Mouse (Mus musculus): ENCODE measurements at regions not wholly inside any gene's neighbourhood (a gene's known extent, or its start where the extent isn't known, plus 50 kb on each side); places are given as distances from the start of the nearest gene placed in this dataset.

DNA sequence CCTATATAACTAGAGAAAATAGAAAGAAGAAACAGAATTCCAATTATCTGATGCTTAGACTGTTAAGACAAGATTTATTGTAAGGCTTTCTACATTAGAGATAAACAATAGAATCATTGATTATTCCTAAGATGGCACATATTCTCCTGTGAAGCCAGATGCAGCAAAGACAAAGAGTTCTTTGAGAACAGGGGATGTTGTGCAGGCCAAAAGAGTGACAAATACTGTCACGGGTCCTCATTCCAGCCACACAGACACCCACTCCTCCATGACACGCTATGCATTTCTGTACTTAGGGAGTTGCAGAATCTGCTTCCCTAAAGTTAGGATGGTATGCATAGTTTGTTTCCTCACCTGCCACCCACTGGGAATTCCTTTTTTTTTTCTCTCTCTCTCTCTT, 245.2 kb downstream of the Sv2b start:
- DNase-seq: no peak

- DNase-seq: no peak
Measured at GRCm38 (mm10) chr7:75050231-75050630, 258.8 kb downstream of the Sv2b start.

GRCm38 (mm10) chr7:75049751-75050150, 259.3 kb downstream of the Sv2b start:
- no peak for DNase-seq

- no peak for DNase-seq
Measured at GRCm38 (mm10) chr7:75048822-75049221, 260.2 kb downstream of the Sv2b start.

DNA sequence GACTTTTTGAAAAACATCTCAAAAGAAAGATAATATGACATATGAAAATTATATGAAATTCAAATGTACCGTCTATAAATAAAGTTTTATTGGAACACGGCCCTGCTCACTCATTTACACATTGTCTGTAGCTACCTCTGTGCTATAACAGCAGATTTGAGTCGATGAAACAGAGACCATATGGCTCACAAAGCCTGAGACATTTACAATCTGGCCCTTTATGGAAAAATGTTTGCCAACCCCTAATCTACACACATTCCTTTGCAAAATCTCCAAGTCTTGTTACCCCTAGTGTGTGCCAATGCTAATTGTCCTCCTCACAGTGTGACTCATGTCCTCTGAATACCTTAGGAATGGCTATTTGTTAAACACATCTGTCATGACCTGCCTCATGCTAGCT, 261.2 kb downstream of the Sv2b start:
- no peak for DNase-seq

DNA sequence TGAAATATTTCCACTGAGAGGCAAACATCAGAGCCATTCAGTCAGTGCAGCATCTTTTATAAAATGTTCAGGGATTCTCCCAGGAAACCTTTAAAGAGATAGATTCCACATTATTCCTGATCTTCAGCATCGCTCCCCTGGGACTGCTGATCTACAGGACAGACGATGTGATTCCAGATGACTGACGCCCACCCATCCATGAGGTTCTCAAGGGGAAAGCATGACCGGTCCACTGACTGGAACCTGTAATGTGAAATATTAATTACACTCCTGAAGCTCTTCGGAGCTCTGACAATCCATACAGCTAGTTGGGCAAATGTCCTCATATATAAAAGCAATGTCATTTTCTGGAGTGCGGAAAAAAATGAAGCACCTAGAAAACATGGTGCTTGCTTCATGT, 268.2 kb downstream of the Sv2b start:
- no peak for DNase-seq

GRCm38 (mm10) chr7:75026191-75026590, 282.9 kb downstream of the Sv2b start:
- DNase-seq: no peak

GRCm38 (mm10) chr7:75021966-75022365, 287.1 kb downstream of the Sv2b start:
- DNase-seq: no peak

GRCm38 (mm10) chr7:75018640-75019039, 290.4 kb downstream of the Sv2b start:
- DNase-seq: no peak

DNA sequence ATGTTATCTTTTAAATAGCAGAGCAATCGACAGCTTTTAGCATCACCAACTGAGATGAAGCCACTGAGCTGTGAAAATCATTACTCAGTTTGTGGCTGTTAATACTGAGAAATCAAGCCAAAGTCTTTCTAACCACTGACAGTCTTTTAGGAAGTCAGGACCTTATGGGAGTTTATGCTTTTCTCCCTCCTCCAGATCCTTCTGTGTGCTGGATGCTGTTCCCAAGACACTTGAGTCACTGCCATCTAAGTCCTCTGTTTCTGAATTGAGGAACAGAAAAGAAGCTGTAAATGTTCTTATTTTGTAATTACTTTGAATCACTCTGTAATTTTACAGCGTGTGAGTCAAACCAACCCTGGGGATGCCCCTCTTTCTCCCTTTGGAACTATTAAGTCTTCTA, 300.6 kb downstream of the Sv2b start:
- DNase-seq: no peak

DNA sequence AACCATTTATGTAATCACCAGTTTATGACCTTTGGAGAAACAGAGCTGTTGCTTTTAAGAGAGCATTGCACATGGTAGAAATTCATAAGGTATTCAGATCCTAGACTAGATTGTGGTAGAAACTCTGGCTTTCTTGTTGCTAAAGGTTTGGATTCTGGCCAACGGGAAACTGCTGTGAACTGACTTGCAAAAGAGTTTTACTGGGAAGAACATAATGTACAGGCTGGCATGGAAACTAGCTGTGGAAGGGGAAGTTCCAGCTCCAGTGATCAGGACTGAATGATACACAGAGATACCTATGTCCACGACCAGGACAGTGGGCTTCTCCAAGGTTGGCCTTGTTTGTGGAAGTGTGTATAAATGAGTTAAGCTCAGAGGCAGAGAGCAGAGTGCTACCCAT, 318.9 kb downstream of the Sv2b start:
- DNase-seq: no peak

- DNase-seq: peak; percentile 29 to 32
Measured at GRCm38 (mm10) chr7:74979479-74979878, 329.6 kb downstream of the Sv2b start.

GRCm38 (mm10) chr7:74975986-74976385, 333.1 kb downstream of the Sv2b start:
- no peak for DNase-seq

DNA sequence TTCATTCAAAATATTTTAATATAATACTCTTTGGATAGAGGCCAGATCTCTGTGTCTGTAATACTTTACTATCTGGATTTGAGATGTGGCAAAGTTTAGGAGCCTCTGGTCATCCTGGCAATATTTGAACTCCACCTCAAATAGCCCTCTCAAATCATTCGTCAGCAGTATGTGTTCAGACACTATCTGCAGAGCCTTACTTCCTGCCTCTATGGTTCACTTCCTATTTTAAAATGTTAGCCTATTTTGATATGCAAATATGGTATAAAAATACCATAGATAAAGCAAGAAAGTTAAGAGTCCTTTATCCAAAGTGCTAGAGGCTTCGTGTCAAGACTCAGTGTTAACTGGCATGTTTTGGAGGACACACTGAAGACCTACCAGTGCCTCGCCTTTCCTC, 334.6 kb downstream of the Sv2b start:
- DNase-seq: no peak

GRCm38 (mm10) chr7:74944421-74945098, 364.5 kb downstream of the Sv2b start:
- no peak for DNase-seq

DNA sequence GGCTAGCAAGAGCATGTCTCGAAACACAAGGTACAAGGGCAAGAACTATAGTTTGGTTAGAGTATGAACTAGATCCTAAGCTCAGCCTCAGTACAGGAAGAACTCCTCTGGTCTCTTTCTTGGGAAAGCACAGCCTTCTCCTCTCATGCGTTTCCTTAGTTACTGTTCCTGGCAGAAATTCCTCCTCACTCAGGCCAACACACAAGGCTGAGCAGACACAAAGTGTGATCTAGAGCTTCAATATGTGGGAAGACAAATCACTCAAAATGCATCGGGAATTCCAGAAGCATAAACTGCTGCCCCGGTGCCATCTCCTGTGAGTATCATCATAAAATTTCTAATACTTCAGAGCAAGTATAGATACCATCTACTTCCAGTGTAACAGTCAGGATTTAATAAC, 366.1 kb downstream of the Sv2b start:
- DNase-seq: no peak

DNA sequence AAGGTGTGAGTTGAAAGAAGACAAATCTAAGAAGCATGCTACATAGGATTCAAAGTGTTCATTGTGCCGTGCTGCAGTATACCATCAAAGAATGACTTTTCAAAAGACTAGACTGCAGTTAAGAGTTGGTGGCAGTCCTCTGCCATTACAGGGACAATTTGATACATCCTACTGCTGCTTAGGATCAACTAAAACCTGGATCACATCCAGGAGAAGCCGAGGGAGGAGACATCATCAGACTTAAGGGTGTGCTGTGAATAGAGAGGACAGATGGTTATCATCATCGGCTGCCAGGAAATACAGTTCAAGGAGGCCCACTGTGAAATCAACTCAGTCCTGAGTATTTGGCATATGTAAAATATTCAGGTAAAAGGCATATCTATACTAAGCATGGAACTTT, 366.9 kb downstream of the Sv2b start:
- no peak for DNase-seq

GRCm38 (mm10) chr7:74929142-74929829, 374.7 kb upstream of the Slco3a1 start:
- no peak for DNase-seq

GRCm38 (mm10) chr7:74928226-74928927, 373.8 kb upstream of the Slco3a1 start:
- no peak for DNase-seq

- no peak for DNase-seq
Measured at GRCm38 (mm10) chr7:74926729-74927128, 372.1 kb upstream of the Slco3a1 start.

DNA sequence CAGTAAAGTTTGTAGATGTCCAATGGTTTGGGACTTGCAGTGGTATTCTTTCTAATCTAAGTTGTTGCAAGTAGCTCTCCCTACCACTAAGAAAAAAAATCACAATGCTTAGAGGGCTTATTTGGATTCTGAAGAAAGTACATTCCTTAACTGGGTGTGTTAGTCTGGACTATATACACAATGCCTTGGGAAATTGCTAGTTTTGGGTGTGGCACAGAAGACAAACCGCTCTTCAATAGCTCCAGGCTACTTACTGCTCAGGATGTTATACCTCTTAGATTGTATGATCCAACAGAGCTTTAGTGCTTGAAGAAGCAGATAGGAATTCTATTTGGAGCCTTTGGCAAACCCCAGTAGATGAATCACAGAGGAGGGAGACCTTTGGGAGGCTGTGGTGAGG, 369.6 kb upstream of the Slco3a1 start:
- no peak for DNase-seq

GRCm38 (mm10) chr7:74908311-74908962, 353.9 kb upstream of the Slco3a1 start:
- no peak for DNase-seq

DNA sequence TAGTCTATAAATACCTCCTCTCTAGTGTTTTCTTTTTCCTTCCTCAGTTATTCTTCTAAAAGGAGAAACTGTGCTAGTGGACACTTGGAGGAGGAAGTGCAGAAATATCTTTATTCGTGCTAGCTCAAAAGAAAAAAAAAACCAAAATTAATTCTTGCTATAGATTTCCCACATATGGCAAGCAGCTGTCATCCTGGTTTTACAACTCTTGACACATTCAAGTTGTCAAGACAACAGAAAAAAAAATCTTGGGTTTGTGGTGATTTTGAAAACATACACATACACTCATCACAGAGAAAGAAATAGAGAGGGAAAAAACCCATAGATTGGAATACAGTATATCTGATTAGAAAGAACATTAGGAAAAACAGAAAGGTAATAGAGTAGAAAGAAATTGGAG, 352.8 kb upstream of the Slco3a1 start:
- DNase-seq: no peak
